Mouse (Mus musculus) cerebellum, adult 11-12 months (tissue): ENCODE data around the gene Gpr183.

Source experiments
- DNase-seq: peaks from one replicate; pipeline ENCODE4 v3.0.0; 2022

Gpr183 gene

GRCm38 (mm10) chr14:121955176-121955795, 9.7 kb downstream of the Gpr183 start:
- no peak for DNase-seq

- no peak for DNase-seq
Observed at GRCm38 (mm10) chr14:121954608-121955007, 10.4 kb downstream of the Gpr183 start.

GRCm38 (mm10) chr14:121954129-121954528, 10.9 kb downstream of the Gpr183 start:
- DNase-seq = no peak

- no peak for DNase-seq
Observed at GRCm38 (mm10) chr14:121952046-121952400, 13.0 kb downstream of the Gpr183 start.

- DNase-seq = no peak
Observed at GRCm38 (mm10) chr14:121951399-121952045, 13.5 kb downstream of the Gpr183 start.

GRCm38 (mm10) chr14:121949897-121950296, 15.1 kb downstream of the Gpr183 start:
- no peak for DNase-seq

GRCm38 (mm10) chr14:121949436-121949835, 15.6 kb downstream of the Gpr183 start:
- no peak for DNase-seq

GRCm38 (mm10) chr14:121947966-121948365, 17.0 kb downstream of the Gpr183 start:
- DNase-seq = no peak

- no peak for DNase-seq
Observed at GRCm38 (mm10) chr14:121947201-121947760, 17.7 kb downstream of the Gpr183 start.

GRCm38 (mm10) chr14:121946728-121947127, 18.3 kb downstream of the Gpr183 start:
- DNase-seq = no peak

- no peak for DNase-seq
Observed at GRCm38 (mm10) chr14:121946131-121946530, 18.9 kb downstream of the Gpr183 start.

- no peak for DNase-seq
Observed at GRCm38 (mm10) chr14:121939582-121939981, 25.4 kb downstream of the Gpr183 start.

- no peak for DNase-seq
Observed at GRCm38 (mm10) chr14:121938256-121939191, 26.5 kb downstream of the Gpr183 start.

GRCm38 (mm10) chr14:121937601-121938255, 27.3 kb downstream of the Gpr183 start:
- no peak for DNase-seq

GRCm38 (mm10) chr14:121936856-121937255, 28.1 kb downstream of the Gpr183 start:
- DNase-seq = no peak

- DNase-seq = no peak
Observed at GRCm38 (mm10) chr14:121936356-121936755, 28.6 kb downstream of the Gpr183 start.

GRCm38 (mm10) chr14:121934597-121934946, 30.4 kb downstream of the Gpr183 start:
- no peak for DNase-seq

GRCm38 (mm10) chr14:121933906-121934596, 30.9 kb downstream of the Gpr183 start:
- DNase-seq = no peak

- DNase-seq = no peak
Observed at GRCm38 (mm10) chr14:121932180-121932579, 32.8 kb downstream of the Gpr183 start.

- no peak for DNase-seq
Observed at GRCm38 (mm10) chr14:121931594-121931993, 33.4 kb downstream of the Gpr183 start.

- no peak for DNase-seq
Observed at GRCm38 (mm10) chr14:121930731-121931383, 34.1 kb downstream of the Gpr183 start.
